1 mouse cellular context compared by ENCODE assay signal in the genomic region with DNA sequence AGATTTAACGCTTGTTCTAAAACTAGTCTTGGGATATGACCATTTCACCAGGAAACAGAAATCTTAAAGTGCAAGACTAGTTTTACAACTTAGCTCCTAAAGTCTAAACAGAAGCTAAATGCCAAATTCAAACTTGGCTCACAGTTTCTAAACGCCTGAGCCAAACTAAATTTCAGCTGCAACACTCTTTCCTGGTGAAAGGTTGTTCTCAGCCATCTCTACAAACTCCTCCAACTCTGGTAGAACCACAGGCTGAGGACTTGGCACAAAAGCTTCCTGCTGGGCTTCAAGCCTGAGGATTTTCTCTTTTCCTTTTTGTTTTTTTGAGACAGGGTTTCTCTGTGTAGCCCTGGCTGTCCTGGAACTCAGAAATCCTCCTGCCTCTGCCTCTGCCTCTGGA.
TF ChIP-seq lines count a peak whose summit lies in the region.

No protein-coding gene starts in this region.

TF ChIP-seq in MEL, 35 proteins besides CTCF, POLR2A, EP300 and RAD21:
- TF ChIP-seq MEF2A (IDR thresholded peaks at IDR 0.05; ENCODE audit: extremely low read depth, insufficient replicate concordance, low read depth, low read length, poor library complexity, severe bottlenecking) (no peak), MYC (IDR thresholded peaks at IDR 0.05; ENCODE audit: low read depth, low read length) (no peak), POLR2AphosphoS2 (IDR thresholded peaks at IDR 0.05; ENCODE audit: low read length) (0 out of 2 replicates have a peak, but pooled peaks have one; percentile 13), HCFC1 (IDR thresholded peaks at IDR 0.05; ENCODE audit: low read depth, low read length) (no peak)
TF ChIP-seq in MEL: peak in this region for 1.
